Mouse (Mus musculus) urinary bladder, adult 2 months (tissue): ENCODE results near the gene Plcg2. TPM values are rescaled to one million over a fixed set of nuclear protein-coding genes. Genes with fewer than 3 reads are reported as not detected.
A peak's percentile ranks its signal among the peaks of the same experiment; 100 is the strongest.

Experiments used
- DNase-seq: peaks from one replicate; pipeline ENCODE4 v3.0.0; 2022; ENCODE audit warnings: low spot score
- polyA plus RNA-seq: library from polyadenylated mRNA; depleted of rRNA; stranded (reverse); fragments of >200 nt; gene quantifications from 2 replicates; pipeline ENCODE4 v1.2.3, GENCODE M21; 2012

Gene Plcg2
- polyA plus RNA-seq, 1 experiment: 7.2 TPM

DNA sequence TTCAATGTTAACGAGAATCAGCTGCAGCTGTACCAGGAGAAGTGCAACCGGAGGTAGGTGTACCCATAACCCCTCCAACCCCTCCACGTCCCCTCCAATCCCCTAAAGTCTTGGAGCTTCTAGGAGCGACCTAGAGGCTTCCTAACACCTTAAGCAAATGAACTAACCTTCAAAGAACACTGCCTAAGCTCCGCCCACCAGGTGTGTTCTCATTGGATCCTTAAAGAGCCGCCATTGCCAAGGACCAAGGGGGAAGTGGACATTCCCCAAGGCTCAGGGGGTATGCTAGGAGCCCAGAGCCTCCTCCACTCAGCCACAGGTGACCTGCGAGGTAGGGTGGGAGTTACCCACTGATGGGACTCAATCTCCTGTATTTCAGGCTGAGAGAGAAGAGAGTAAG lies 136.3 kb downstream of the Plcg2 start:
- no peak for DNase-seq

DNA sequence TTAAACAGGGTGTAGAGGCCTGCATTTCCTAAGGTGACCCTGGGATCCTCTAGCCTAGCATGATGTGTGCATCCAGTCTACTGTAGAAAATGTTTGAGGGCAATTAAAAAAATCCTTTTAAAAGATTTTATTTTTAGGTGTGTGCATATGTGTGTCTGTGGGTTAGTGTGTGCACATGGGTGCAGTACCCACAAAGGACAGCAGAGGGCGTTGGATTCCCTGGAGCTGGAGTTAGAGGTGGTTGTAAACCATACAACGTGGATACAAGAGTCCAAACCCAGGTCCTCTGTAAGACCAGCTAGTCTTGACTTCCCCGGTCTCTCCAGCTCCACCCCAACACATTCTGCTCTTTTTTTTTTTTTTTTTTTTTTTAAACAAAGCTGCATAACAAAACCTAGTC lies 139.4 kb downstream of the Plcg2 start:
- DNase-seq: no peak

DNA sequence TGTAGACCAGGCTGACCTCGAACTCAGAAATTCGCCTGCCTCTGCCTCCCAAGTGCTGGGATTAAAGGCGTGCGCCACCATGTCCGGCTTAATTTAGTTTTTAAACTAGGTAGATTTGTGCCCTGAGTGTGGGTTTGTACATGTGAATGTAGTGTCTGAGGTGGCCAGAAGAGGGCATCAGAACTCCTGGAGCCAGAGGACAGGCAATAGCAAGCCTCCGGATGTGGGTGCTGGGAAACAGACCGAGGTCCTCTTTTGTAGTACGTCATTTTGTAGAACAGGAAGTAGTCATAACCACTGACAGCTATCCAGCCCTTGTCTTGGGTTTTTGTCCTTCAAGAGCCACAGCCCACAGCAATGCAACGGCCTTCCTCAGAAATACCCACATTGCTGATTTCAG lies 141.5 kb downstream of the Plcg2 start:
- DNase-seq: no peak

DNA sequence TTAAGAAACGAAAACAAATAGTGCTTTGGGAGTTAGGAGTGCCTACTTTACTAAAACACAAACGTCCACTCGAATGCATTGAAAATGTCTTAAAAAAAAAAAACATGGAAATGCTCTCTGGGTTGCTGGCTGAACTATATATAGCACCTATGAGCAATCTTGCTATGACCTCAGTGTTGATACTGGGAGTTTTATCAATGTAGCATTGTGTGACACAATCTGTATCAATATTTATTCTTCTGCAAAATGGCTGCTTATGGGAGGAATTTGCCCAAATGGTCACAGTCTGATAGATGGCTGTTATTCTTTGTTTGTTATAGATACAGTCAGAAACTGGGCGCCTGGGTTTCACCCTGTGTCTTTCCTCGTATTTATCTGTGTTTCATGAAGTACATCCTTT lies 147.4 kb downstream of the Plcg2 start:
- no peak for DNase-seq

DNA sequence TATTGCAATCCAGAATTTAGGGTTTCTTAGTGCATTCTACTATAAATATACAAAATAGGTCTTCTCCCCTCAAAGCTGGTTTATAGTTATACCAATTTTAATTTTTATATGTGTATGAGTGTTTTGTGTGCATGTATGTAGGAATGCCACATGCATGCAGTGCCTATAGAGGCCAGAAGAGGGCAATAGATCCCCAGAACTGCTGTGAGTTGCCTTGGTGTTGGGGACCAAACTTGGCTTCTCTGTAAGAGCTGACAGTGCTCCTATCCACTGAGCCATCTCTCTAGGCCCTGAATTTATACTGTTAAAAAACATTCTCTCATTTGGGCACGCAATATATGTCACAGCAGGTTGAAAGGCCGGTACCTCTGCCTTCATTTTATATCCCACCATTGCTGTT lies 147.9 kb downstream of the Plcg2 start:
- no peak for DNase-seq

DNA sequence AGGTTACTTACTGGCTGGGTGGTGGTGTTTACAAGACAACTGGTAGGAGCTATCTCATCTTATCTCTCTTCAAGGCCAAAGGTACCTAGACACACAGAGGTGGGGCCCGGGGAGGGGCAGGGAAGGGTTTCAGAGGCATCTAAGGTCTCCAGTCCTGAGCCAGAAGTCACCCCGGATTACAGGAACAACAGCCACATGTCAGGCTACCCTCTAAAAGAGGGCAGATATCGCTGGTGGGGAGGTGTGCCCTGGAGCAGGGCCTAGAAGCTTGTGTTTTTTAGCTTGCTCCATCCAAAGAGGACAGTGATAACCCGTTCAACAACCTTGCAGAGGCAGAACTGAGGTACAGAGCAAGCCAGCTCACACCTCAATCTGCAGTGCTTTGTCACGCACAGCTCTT lies 148.3 kb downstream of the Plcg2 start:
- peak; percentile 46 for DNase-seq

DNA sequence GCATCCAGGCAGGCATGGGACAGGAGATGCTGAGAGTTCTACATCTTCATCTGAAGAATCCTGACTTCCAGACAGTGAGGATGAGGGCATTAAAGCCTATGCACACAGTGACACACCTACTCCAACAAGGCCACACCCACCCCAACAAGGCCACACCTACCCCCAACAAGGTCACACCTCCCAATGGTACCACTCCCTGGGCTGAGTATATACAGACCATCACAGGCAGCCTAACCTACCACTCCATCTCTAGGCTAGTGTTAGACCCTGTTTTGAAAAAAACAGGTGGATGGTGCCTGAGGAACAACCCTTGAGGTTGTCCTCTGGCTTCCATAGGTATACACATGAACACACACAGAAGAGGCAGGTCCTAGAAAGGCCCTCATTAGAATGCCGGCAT lies 154.2 kb downstream of the Plcg2 start:
- DNase-seq: no peak

DNA sequence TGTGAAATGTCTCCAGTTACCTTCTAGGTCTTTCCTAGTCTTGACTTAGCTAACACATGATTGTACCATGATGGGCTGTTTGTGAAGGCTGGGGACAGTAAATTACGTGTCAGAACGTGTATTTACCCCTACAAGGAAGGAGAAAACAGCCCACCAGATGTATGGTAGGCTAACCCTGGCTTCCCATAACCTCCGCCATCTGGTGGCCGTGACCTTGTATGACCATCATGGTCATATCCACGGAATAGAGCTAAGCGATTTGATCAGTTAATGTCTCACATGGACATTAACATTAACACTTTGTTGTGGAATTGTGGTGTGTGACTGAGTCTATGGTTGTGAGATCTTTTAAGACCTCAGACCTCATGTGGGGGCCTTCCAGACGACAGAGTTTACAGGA lies 160.9 kb downstream of the Plcg2 start:
- DNase-seq: no peak

DNA sequence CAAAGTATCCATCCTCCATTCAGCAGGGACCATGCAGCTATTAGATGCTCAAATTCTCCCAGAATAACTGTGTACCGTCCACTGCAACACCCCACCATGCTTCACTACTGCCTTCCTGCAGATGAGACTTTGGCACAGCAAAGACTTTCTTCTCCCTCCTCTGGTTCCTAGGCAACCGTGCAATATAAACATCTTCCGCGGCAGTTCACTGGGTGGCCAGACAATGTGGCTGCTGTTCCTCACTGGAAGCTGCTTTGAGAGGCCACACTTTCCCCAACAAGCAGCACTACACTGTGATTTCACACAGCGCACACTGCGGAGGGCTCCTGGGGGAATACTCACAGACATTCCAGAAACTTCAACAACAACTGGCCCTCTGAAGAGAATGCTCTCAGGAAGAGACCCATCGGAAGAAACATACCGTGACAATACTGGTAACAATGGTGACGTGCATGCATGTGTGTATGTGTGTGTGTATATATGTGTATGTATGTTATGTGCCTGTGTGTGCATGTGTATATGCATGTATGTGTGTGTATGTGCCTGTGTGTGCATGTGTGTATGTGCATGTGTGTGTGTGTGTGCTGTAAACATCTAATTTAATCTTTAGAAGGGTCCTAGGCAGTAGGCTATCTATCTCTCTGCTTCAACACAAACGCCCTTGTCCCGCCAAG lies 162.4 kb downstream of the Plcg2 start:
- DNase-seq: no peak

DNA sequence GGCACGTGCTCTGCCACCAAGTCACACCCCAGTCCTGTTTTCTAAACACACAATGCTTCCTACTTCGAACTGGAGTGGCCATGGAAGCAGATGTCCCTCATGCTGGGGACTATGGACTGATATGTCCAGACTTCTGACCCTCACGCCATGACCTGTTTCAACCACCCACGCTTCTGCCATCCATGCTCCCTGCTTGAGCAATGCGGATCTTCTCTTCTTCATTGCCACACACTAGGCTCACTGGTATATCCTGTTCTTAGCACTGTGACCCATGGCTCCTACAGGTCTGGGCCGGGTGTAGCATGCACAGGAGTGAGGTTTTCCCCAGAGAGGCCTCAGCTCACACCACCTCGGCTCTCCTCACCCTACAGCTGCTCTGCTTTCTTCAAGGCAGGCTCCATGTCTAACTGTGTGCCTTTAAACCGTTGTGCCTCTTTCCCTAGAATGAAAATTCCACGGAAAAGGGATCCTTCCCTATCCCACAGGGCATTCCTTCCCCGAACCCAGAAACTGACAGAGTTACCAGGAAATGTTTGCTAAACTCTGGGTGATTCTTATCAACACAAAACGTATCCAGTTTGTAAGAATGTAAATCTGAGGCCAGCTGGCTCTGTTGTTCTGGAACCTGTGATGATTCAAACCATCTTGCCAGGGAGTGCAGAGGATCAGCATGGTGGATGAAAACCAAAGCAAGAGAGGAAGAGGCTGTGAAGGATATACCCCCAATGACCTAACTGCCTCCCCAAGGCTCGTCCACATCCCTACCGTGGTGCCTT lies 169.4 kb downstream of the Plcg2 start:
- no peak for DNase-seq

DNA sequence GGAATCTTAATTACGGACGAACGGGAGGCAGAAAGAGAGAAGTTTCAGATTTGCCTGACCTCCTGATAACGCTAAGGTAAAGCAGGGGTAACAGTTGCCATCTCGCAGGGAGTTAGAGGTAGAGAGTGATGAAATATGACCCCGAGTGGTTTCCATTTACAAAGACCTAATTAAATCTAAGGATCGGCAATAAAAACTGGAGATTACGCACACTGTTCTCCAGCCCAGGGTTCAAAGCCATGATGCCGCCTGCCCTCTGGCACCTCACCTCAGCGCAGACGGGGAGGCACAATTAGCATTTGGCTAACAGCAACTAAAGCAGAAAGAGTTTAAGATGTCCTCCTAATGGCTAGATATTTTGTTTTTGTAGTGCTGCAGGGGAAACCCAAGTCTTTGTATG lies 172.4 kb downstream of the Plcg2 start:
- no peak for DNase-seq

DNA sequence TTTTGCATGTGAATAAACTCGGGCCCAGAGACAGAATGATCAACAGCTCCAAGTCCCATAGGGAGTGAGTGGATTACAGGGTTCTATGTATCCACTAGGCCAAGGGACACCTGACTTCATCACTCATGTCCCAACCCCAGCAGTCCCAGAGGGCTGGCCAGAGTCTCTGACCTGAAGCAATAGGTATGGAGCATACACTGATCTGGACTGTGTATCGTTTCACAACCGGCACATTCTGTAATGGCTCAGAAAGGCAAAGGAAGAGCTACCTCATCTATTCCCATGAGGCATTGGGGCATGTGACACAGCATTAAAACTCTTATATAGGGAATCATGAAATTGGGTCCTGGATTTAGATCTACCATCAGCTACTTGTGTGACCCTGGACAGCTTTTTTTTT lies 174.5 kb downstream of the Plcg2 start:
- no peak for DNase-seq

DNA sequence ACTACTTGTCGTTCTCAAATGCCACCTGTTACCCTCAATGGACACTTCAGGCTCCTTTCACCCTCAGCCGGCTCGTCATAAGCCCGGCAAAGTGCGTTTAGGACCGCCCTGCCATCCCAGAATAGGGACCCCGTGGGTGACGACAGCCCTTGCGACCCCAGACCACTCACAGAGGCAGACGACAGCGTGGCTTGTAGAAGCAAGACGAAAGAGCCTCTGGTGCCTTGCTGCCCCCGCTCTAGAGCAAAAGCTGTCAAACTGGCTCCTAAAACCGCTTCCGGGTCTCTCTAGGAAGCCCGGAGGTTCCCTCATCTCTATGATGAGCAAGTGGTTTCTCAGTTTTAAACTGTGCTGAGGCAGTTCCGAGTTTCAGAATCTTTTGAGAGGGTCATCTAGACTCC lies 175.3 kb downstream of the Plcg2 start, which contains the start of gene Sdr42e1:
TSS of gene Sdr42e1 (minus strand) at position 260 of the 401 bp plus-strand sequence.
- DNase-seq: peak; percentile 50

DNA sequence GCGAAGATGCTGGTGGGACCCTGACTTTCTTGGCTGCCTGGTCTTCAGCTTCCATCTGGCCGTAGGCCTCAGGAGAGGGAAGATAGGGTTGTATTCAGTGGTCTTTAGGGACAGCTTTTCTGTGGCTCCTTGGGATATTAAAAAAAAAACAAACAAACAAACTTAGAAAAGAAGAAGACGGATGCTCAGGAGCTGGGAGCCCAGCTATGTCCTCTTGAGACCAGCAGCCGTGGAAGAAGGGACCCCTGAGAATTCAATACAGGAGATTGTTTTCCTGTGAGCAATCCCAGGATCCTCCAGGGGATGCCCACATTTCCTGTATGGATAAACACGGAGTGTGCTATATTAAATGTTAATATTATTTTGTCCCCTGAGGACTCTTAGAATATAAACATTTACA lies 177.1 kb downstream of the Plcg2 start:
- DNase-seq: no peak

DNA sequence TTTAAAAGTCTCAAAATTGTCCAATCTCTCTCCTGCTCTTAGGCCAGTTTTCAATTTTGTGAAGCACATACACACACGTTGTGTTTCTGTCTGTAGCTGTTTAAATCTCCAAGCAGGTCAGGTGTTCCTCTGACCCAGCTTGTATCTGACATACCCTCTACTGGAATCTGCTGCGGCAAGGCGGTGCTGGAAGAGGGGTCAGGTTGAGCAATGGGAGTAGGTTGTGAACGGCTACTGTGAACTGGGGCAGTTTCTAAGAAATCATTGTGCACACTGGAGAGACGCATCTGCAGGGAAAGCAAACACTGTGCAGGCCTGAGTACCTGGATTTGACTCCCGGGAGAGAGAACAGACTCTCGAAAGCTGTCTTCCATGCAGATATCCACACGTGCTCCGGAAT lies 178.4 kb downstream of the Plcg2 start:
- DNase-seq: no peak

DNA sequence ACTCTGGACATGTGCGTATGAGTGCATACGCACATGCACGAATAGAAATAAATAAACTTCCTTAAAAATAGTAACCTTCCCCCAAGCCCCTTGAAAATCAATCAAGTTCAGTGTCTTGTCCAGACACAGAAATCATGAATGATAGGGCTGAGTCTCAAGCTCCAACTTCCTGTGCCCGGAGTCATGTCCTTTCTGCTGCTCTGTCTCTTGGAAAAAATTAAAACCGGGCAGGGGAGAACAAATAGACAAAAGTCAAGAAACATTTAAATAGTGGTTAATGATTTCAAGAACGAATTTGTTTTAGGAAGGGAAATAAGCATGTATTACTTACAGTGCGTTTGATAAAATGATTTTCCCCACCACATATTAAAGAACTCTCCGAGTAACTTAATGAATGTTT lies 178.9 kb downstream of the Plcg2 start:
- DNase-seq: no peak

DNA sequence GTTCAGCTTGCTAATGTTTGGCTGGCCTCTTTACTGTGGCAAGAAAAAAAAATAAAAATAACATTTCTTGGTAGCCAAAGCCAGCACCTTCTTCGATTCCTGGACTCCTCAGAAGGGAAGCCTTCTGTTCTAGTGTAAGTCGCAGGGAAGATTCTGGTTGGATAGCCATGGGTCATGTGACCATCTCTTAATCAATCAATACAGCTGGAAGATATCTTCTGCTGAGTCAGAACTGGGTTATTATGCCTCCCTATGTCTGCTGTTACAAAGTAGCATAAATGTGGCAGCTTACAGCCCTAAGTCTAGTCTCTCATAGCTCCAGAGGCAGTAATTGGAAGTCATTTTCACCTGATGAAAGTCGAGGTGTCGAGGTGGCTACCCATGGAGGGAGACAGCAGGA lies 180.6 kb downstream of the Plcg2 start:
- DNase-seq: no peak

DNA sequence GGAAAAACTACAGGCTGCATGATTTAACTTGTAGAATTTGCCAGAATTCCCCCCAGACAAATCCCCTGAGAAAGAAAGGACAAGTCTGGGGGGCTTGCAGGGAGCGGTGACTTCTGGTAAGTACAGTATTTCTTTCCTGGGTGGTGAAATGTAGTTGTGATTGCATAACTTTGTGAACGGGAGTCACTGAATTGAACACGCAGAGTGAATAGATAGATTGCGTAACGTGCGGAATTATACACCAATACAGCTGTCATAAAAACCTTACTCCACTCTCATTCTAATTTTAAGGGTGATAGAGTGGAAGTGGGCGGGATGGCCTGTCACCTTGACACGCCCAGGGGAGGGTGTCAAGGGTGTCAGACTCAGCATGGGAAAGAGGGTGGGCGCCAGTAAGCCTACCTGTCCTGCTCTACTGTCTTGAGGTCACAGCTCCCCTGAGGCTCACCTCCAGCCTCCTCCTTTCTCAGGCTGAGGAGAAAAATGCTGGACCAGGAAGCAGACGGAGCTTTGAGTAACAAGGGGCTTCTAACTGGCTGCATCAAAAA lies 185.9 kb downstream of the Plcg2 start:
- no peak for DNase-seq

DNA sequence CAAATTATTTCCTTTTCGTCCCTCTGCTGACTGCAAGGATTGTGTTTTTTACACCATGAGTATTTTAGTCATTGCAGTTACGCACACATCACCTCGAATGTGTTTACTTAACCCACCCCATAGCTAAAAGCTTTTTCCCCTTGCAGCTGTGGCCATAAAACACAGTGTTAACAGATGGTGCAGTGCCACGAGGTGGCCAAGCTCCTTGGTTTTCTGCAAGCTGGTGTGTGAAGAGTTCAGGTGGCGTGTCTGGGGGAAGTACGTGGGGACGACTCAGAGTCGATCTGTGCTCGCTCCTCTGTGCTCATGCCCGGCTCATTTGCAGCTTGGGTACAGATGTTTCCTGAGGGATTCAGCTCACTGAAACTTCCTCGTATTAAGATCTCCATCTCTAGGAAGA lies 186.4 kb downstream of the Plcg2 start:
- no peak for DNase-seq
